Mouse (Mus musculus) layer of hippocampus, postnatal 36 days (tissue): ENCODE measurements around the gene Smco2. TPM values are rescaled to one million over a fixed set of nuclear protein-coding genes. Genes with fewer than 3 reads are reported as not detected.

ENCODE experiments used
- DNase-seq, 2 experiments: peaks; one replicate each; pipeline ENCODE4 v3.0.0; 2022
- total RNA-seq, 2 experiments: library from RNA; stranded (reverse); gene quantifications; 2 replicates each; pipeline ENCODE4 v1.2.3; 2021

Smco2 gene
- total RNA-seq, 2 experiments from 2014 or later: not detected

DNA sequence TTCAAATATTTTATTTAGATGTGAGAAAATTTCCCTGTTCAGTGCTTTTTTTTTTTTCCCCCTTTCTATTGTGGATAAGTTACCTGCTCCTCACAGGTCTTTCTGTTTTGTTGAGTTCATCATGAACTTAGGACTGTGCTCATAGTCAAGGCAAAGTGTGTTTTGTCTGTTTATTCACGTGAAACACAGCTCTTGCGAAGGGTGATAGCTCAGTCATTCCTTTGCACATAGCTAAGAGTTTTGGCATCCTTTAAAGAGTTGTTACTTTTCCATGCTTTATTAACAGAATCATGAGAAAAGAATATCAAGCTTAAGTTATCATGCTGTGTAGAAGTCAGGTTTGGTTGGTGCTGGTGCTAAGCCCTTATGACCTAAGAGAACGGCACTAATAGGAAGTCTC lies 54.8 kb downstream of the Smco2 start:
- DNase-seq: no peak

GRCm38 (mm10) chr6:146906000-146906786 lies 56.3 kb downstream of the Smco2 start:
- DNase-seq: no peak

DNA sequence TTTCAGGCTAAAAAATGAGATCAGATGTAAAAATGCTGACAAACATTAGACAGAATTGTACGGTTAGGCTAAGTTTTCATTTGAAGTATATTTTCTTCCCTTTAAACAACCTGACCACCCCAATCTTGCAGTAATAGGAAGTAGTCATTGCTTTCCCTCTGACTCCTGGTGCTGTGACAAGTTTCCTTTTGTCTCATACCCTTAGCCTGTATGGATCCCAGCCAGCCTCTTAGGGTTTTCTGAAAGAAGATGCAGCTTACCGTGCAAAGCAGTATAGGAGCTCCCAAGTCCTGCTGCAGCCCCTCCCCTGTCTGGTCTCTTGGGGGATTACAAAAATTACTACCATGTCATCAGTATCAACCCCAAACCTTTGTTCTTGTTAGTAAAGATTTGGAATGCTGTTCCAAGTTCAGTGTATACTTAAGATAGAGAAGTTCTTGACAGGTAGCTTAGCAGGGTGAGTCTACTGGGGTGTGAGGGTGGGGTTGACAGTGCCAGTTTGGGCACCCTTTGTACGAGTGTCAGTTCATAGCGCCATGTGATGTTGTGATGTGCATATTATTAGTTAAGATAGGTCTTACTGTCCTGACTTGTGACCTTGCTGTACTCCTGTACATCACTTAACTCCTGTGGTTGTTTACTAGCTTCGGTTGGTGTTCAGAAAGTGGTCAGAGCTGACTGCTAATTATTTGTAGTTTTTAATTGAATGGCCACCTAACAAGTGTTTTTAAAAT lies 57.3 kb downstream of the Smco2 start:
- no peak for DNase-seq

DNA sequence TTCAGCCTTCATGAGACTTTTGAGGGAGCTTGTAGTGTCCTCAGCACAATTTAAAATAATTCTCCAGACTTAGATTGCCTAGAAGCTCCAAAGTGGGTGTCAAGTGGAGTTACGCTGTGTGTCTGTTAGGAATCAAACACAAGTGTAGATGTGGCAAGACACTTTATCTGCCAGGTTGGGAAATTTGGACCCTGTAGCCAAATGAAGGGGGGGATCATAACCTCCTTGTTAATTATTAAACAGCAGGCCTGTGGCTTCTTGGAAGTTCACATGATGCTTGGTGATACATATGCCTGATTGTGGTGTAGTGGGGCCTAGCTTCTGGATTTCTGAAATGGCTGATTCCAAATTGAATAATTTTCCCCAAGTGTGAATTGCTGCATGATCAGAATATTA lies 57.9 kb downstream of the Smco2 start:
- no peak for DNase-seq

DNA sequence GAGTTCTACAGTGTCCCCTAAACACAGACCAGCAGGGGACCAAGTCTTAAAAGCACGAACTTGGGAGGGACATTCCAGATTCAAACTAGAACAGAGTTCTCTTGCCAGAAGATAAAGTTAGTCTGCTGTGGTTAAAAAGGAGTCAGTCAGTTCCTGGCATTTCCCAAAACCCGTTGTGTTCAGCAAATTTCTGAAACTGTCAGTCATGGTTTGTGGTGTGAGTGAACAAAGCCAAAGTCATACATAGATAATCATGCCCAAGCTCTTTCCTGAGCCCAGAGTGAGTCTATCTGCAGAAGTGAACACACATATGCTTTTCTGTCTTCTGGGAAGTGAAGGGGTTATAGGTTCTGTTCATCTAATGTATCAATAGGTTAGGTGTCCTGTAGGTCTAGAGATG lies 58.9 kb downstream of the Smco2 start:
- DNase-seq: no peak

GRCm38 (mm10) chr6:146909725-146910489 lies 60.0 kb downstream of the Smco2 start:
- DNase-seq: no peak

DNA sequence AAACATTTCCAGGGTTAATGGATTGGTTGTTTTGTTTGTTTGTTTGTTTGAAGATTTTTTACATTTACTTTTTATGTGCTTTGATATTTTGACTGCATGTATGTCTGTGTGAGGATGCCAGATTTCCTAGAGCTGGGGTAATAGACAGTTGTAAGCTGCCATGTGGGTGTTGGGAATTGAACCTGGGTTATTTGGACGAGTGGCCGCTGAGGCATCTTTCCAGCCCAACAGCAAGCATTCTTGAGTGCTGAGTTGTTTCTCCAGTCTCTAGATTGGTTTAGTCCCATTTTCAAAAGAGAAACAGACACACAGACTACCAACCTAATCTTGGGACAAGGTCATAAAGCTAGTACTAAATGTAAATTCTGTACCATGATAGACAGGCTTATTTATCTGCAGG lies 60.9 kb downstream of the Smco2 start:
- DNase-seq: no peak

DNA sequence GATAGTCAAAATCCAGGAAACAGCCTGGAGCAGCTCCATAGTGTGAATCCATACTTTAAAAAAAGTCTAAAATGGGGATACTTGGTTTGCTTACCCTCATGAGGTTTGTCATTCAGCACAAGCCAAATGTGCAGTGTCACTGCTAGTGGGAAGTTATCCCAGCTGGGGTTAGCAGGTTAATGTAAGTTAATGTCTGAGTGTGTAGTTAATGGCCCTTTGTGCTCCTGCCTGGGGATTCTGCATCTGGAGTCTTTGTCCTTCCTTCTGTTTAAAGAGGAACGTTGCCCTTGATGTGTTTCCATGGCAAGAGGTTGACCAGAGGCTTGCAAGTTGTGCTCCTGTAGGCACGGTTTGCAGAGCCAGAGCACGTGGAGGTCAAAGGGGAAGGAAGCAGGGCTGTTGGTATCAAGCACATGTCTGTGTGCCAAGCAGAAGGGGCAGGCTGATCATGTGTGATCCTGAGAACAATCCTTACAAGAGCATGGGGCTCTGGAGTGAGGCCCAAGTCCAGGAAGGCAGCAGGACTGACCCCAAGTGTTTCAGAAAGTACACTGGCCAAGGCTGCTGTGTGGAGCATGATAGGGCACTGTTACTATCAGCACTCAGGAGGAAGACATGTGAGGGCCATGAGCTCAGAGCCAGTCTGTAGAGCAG lies 63.1 kb downstream of the Smco2 start:
- DNase-seq: no peak

- no peak for DNase-seq
Observed at GRCm38 (mm10) chr6:146913489-146914198, 63.7 kb downstream of the Smco2 start.

- no peak for DNase-seq
Observed at GRCm38 (mm10) chr6:146915808-146916207, 65.9 kb downstream of the Smco2 start.

DNA sequence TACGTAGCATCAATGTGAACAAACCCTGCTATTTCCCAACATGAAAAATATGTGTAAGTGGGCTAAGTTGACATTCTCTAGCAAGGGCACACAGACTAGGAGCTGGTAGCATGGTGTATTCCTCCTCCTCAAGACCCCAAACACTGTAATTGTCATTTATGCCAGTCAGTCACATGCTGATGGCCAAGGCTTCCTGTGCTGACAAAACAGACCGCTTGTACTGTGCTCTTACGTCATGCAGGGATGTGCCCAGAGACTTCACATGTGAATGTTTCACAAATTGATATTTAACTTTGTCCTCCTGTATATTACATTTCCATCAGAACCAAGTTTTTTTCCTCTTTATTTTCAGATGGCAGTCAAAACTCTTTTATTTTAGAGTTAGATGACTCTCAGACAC lies 67.5 kb downstream of the Smco2 start:
- DNase-seq: no peak

GRCm38 (mm10) chr6:146918341-146918740 lies 68.4 kb downstream of the Smco2 start:
- no peak for DNase-seq

Other genes starting within 250 kb of the Smco2 start
- 10 to 100 TPM; 47.3 to 49.8 TPM for gene Med21, start 207.6 kb upstream of the Smco2 start, total RNA-seq
- 10 to 100 TPM; 41.3 to 42.0 TPM for gene Tm7sf3, start 207.3 kb upstream of the Smco2 start, total RNA-seq
- gene Stk38l, start 125.1 kb upstream of the Smco2 start, total RNA-seq: 10 to 100 TPM; 21.3 to 23.3 TPM
- gene Arntl2, start 54.0 kb upstream of the Smco2 start, total RNA-seq: 10 to 100 TPM in 1 of 2 experiments, 1 to 10 TPM in 1; 7.6 to 11.1 TPM
- gene Ppfibp1, start 38.4 kb downstream of the Smco2 start, total RNA-seq: 10 to 100 TPM; 41.2 to 44.2 TPM
- not detected for gene 1700034J05Rik, start 104.3 kb downstream of the Smco2 start, total RNA-seq
- gene Rep15, start 182.5 kb downstream of the Smco2 start, total RNA-seq: 1 to 10 TPM; 1.6 to 1.9 TPM
- gene Mrps35, start 192.7 kb downstream of the Smco2 start, total RNA-seq: 10 to 100 TPM; 46.9 to 49.9 TPM
- under 1 TPM; 0.42 to 0.46 TPM for gene Mansc4, start 236.9 kb downstream of the Smco2 start, total RNA-seq
- gene Klhl42, start 241.3 kb downstream of the Smco2 start, total RNA-seq: 10 to 100 TPM; 19.6 to 20.7 TPM